Mouse (Mus musculus) liver, adult (tissue): ENCODE results near the gene Dhh.

Experiments
- GATA4 ChIP-seq: IDR thresholded peaks from 2 replicates; pipeline ENCODE4 v1.6.1; 2014; ENCODE audit warnings: mild to moderate bottlenecking, low read length; ENCODE audit not compliant: insufficient replicate concordance

The Dhh gene

DNA sequence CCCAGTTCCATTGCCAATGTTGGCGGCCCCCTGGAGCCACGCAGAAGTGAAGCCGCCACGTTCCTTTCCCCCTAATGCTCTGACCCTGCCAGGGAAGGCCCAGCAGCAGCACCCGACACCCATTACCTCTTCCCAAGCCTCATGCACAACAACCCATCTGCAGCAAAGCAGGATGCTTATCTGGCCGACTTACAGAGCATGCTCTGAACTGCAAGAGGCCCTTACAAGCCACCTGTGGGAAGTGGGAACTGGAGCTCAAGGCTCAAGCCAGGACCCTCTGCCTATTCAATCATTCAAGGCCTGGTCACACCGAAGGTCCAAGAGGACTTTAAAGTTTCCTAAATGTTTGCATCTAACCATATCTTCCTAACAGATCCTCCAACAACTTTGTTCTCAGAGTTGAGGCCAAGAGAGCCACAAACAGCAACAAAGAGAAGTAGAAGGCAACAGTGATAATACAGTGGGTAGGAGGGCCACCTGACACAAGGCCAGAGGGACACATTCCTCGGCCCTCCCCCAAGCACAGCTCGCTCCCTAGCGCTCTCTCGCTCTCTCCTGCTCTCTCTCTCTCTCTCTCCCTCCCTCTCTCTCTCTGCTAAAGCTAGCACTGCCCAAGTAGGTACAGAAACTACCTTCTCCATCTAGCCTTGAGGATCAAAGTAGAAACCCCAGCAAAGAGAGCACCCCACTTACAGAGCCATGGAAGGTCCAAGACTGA lies 29.8 kb downstream of the Dhh start:
- no peak for TF ChIP-seq GATA4

DNA sequence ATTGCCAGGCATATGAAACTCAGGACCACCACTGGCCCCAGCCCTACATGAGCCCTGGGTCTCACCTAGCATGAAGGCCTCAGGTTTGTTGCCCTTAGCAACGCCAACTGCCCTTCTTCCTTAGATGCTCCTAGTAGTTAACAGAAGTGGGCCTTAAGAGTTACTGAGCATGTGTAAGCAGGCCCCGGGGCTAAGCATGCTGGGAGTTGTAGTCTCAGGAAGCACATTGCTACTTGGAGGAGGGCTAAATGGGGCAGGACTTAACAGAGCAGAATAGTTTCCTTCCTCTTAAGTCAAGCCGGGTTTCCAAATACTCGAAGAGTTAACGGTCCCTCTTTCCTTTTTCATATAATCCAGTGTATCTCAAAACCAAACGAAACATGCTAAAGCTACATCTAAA lies 31.0 kb downstream of the Dhh start:
- TF ChIP-seq GATA4 = no peak

DNA sequence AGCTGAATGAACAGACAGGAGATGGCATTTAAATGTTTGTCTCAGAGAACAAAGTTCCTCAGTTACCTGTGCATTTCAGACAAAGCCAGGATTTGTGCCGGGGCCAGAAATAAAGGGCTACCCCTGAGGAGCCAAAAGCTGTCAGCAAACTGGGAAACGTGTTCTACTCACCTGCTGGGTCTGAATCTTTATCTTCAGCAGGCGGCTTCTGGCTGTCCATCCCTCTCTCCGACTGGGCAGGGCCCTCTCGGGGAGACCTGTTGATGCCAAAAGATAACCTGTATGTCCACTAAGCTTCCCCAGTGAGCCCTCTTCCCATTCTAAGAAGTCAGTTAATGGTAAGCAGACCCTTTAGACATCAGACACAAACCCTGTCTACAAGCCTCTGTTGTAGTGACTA lies 31.8 kb downstream of the Dhh start:
- TF ChIP-seq GATA4 = no peak

DNA sequence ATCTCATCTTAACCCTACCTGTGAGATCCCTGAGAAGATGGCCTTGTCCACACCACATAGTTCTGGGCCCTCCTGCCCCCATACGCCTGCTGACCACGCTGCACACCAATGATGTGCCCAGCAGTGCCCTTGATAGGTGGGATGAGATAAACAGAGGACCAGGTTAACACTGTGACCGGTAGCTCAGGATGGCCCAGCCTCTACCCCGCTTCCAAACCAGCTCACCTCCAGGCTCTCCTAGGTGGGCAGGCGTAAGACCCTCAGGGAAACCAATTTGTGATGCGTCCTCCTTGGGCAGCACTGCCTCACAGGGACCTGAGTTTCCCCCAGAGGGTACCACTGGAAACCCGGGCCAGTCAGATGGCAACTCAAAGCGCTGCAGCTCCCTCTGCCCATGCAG lies 32.6 kb downstream of the Dhh start:
- no peak for TF ChIP-seq GATA4

DNA sequence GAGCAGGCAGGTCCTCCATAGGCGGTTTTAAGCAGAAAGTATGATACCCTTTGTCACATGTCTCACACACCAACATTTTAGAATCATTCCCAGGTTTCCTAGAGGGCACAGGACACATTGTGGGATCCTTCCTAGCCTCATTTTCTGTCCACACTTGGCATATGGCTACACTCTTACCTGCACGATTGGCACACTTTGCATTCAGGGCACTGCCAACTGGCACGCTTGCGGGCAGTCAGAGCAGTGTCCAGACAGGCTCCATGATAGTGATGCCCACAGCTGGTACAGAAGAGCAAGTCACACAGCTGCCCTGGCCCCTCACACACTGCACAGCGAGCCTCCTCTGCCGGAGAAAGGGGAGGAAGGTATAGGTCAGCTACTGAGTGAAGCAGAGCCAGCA lies 33.4 kb downstream of the Dhh start:
- no peak for TF ChIP-seq GATA4

DNA sequence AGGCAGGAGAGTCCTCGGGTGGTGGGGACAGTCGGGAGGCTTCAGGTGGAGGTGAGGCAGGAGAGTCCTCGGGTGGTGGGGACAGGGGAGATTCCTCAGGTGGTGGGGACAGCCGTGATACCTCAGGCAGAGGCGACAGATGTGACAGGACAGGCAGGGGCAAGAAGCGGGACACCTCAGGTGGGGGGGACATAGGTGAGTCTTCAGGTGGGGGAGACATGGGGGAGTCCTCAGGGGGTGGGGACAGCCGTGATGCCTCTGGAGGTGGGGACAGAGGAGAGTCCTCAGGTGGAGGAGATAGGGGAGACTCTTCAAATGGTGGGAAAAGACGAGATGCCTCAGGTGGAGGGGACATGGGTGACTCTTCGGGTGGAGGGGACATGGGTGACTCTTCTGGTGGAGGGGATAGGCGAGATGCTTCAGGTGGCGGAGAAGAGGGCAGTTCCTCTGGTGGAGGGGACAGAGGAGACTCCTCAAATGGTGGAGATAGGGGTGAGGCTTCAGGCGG lies 34.8 kb downstream of the Dhh start:
- no peak for TF ChIP-seq GATA4

DNA sequence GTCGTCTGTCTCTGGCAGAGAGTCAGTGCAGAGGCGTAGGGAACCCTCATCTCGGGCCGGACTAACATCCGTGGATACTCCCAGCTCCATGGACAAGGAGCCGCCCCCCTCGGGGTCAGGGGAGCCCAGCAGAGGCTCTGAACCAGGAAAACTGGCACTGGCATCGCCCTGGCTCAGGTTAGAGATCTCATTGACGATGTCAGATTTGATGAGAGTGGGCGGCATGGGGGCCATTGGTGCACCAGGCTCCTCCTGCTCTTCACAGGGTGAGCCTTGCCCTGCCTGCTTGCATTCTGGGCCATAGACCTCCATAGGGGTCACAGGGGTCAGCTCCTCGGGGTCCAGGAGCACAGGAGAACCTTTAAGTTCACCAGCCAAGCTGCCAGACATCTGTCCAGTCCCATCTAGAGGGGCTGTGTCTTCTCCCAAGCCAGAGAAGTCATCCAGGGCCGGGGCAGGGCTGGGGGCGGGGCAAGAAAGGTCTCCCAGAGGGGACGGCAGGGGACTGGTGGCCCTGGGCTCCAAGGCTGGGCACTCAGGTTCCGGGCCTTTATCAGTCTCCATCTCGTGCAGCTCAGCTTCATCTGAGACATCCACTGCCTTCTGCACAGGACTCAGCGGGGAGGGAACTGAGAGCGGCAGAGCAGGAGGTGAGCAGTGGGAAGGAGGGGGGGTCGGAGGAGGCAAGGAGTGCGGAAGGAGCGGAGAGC lies 36.5 kb downstream of the Dhh start:
- no peak for TF ChIP-seq GATA4

DNA sequence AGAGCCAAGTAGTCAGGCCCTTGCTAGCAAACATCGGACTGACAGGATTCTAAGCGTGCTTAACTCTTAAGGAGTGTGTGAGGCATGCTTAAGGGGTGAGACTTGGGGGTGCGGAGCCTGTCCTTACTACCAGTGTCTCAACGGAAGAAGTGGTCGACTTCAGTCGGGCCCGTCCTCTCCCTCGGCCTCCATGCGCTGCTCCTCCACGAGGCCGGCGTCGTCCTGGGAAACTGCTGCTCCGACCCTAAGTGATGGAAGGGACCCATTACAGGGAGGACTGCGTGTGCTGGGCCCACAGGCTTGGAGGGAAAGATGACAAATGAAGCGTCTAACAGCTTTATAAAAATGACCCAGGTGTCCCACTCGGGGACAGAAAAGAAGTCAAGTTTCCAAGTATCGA lies 37.4 kb downstream of the Dhh start:
- no peak for TF ChIP-seq GATA4

DNA sequence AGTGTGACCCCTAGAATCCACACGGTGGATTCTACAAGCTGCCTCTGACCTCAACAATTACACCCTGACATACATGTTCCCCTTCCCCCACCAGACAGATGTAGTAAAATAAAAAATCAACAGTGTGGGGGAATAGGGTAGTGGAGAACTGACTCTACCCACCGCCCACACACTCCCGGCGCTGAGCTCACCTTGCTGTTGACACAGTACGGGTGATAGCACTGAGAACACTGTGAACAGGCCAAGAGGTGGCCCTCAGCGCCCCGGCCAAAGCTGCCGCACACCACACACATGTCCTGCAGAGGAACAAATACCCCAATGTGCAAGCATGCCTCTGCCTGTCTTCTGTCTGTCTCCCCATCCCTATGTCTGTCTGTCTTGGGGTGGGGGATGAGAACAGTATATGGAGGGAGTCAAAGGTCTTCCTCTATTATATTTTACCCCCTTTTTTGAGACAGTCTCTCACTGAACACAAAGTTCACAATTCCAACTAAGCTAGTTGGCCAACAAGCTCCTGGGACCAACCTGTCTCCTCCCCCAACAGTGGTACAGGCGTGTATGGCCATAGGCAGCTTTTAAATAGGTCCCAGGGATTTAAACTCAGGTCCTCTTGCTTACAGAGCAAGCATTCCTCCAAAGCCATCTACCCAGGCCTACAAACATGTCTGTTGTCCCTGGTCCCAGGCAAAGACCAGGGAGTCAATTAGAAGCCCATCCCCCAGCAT lies 38.9 kb downstream of the Dhh start:
- TF ChIP-seq GATA4 = no peak

DNA sequence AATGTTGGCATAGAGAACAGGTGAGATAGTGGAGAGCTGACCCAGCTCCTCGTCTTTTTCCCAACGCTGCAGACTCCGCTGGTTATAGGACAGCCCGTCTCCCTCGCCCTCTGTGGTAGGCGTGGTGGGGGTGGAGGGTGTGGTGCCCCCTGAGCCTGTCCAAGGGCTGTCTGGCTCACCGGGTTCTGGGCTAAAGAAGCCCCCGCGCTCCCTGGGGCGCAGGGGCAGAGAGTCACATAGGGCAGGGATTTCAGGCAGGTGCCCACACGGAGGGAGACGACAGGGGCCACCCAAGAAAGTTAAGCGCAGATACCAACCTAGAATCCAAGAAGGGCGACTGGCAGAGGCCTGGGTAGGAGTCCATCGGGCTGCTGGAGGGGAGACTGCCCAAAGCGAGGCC lies 44.1 kb downstream of the Dhh start:
- no peak for TF ChIP-seq GATA4

DNA sequence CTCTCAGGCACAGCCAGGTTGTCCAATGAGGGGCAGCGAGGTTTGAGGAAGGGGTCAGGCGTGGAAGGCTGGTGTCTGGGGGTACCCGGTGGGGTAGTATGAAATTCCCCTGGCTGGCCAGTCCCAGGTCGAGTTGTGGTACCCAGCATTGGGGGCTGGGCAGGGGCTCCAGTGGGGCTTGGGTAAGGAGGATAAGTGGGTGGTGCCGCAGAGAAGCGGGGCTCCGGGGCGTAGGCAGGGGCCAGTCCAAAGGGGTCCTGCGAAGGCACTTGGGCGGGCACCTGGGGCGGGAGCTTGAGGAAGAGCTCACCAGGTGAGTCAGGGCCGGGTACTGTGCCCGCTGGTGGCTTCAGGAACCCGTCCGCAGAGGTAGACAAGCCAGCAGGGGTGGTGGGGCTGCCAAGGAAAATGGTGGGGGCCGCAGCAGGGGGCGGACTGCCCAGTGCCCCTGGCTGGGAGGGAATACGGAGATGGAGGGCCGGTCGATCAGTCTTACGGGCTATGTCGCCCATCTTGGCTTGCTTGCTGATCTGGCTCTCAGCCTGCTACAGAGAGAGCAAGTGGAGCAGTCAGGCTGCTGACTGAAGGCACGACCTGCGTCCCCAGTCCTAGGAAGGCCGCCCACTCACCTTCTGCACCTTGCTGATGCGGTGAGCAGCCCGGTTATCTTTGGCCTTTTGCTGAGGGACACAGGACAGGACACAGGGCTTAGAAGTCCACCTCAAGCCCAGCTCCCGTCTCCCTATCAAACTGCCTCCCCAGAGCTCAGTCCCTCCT lies 45.0 kb downstream of the Dhh start:
- TF ChIP-seq GATA4 = no peak

DNA sequence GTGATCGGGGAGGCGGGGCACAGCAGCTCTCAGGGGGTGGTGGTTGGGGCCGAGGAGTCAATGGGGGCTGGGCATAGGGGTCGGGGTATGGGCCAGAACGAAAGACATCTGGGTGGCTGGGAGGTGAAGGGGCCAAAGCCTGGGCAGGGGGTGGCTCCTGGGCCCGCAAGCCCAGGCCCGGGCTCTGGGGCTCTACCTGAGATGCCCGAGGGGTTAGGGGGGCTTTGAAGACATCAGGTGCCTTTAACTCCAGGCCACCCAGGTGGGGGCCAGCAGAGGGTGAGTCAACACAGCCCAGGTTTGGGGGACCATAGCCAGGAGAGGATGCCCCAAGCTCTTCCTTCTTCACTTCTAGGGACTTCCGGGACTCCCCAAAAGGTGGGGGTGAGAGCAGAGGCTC lies 45.6 kb downstream of the Dhh start:
- no peak for TF ChIP-seq GATA4

DNA sequence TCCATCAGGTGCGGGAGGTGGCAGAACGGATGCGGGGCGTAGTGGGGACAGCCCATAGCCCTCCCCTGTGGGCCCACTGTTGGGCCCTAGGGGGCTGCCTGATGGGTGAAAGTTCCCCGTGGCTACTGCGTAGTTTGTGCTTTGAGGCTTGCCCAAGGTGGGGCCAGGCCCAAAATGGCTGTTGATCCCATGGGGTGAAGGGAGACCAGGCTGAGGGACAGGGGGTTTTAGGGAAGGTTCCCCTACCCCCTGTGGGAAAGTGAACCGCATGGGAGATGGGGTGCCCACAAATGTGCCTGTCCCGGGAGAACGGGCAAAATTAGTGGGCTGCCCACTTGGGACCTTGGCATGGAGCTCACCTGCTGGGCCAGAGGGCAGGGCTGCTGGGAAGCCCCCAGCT lies 46.3 kb downstream of the Dhh start:
- no peak for TF ChIP-seq GATA4

DNA sequence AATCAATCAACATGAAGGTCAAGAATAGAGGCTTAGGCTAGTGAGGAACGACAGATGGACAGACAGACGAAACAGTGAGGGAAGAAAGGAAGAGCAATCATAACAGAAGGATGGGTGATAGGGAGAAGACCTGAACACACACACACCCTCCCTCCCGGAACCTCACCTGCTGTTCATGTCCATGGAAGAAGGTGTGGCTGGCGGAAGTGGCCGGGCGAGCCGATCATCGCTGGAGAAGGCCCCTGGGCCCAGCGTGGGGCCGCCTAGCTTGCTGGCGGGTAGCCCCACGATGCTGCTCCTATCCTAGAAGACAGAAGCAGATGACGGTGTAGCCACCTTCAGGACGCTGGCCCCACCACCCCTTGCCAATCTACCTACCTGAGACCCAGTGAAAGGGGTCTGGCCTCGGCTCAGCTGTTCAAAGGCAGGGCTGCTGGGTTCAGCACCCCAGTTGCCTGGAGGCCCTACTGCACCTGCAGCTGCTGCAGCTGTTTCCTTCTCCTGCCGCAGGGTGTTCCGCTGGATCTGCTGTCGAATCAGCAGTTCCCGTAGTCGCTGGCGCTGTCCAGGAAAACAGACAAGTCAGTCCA lies 47.0 kb downstream of the Dhh start:
- no peak for TF ChIP-seq GATA4

DNA sequence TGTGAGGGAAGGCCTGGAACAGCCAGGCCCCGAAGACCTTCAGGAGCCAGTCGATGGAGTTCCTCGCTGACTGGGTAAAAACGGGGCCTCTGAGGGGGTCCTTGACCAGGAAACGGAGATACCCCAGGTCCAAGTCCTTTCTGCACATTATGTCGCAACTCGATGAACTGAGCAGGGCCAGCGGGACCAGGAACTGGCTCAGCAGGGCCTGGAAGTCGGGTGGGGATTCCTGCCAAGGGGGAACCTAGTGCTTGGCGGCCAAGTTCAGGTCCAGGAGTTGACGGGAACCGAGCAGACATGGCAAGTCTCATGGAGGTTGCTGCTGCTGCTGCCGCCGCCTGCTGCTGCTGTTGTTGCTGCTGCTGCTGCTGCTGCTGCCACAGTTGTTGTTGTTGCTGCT lies 47.7 kb downstream of the Dhh start:
- no peak for TF ChIP-seq GATA4

DNA sequence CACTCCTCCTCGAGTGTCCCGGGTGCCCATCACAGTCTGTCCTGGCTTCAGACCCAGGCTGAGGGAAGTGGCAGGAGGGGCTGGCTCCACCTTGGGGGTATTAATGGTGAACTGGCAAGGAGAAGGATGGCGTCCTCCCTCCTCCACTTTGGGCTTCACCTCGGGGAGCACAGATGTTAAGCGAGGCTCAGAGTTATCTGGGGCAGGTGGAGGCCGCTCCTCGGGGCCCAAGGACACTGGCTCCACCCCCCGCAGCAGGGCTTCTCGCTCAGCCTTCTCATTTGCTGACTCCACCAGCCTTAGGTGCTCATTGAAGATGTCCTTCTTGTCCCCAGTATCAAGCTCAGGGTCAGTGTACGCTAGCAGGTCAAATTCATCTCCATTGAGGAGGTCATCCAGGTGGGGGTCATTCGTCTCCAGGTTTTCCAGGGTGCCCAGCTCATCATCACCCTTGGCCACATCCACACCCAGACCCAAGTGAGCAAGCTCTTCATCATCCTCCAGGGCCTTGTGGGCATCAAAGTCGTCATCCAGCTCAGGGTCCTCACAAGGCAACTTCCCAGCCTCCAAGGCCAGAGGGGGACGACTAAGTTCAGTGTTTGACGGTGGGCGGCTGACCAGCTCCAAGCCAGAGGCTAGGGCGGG lies 48.3 kb downstream of the Dhh start:
- TF ChIP-seq GATA4 = no peak
